Mouse (Mus musculus) v-Abl transformed pro-B cells (cell line): ENCODE results near the gene Chad.

Experiments
- in situ Hi-C, 2 experiments: fragments of 400-800 bp; cut with MboI; formaldehyde crosslinking; loops; one replicate each; pipeline ENCODE4 v1.15.1; 2025; ENCODE audit not compliant: unreplicated experiment in 2 of 2

The Chad gene

GRCm38 (mm10) chr11:94563821-94564220, 1.0 kb upstream of the Chad start:
- in situ Hi-C loops = no loop called here

DNA sequence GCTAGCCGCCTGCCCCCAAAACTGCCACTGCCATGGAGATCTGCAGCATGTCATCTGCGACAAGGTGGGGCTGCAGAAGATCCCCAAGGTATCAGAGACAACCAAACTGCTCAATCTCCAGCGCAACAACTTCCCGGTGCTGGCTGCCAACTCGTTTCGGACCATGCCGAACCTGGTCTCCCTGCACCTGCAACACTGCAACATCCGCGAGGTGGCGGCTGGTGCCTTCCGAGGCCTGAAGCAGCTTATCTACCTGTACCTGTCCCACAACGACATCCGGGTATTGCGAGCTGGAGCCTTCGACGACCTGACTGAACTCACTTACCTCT, 268 bp downstream of the Chad start:
- in situ Hi-C loops = no loop called here

DNA sequence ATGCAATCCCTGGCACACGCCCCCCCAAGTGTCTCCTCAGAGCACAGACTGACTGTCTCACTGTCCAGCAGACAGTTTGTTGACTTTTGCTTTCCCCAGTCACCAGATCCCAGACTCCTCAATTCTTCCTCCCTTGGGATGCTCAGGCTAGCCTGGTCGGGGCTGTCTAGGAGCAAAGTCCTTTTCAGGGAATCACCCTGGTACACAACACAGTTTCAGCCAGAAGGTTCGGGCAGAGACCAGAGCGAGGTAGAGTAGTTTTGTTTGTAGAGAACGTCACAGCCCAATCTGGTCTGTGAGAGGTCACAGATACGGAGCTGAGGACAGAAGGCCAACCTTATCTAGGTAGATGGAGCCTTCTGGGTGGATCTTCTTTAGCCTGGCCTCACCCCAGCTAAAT, 1.7 kb downstream of the Chad start:
- in situ Hi-C loops = no loop called here

DNA sequence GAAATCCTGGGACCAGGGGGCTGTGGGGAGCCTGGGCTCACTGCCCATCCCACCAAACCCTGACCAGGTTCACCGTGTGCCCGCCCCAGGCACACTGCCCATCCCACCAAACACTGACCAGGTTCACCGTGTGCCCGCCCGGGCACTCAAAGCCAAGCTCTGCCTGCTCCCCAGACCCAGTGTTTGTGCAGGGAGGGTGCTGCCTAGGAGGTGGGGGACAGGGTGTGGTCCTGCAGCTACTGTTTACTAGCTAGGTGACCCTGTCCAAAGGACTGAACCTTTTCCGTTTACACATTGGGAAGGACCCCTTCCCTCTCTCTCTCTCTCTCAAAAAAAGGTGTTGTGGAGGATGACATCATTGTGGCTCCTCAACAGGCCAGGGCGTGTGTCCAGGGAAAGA, 2.5 kb downstream of the Chad start:
- in situ Hi-C loops = no loop called here

DNA sequence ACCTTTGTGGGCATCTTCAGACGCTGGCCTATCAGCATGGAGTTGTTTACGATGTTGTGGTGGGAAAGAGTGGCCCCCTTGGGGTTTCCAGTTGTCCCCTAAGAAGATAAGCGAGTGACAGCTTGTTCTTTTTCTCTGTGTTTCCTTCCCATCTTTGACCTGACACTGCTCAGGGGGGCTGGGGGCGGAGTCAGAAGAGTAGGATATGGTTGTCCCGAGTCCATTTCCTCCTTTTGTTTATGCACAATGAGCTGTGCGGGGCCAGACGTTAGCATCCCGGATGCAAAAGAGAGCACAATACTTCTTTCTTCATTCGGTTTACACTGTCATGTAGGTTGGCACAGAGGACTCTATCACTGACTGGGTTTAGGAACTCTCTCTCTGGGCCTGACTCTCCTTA, 5.8 kb downstream of the Chad start:
- in situ Hi-C loops = no loop called here

DNA sequence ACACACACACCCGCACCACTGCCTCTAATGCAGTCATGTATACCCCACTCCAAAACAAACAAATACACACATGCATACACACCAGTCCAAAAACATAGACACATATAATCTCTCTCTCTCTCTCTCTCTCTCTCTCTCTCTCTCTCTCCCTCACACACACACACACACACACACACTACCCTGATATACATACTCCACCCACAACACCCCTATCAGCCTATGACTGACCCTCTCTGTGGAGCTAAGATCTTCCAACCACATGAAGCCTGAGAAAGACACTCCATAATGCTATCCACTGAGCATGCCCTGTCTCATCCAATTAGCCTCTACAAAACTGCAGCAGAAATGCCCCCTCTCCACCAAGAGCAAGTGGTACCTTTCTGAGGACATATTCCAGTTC, 7.0 kb downstream of the Chad start:
- in situ Hi-C loops = no loop called here

DNA sequence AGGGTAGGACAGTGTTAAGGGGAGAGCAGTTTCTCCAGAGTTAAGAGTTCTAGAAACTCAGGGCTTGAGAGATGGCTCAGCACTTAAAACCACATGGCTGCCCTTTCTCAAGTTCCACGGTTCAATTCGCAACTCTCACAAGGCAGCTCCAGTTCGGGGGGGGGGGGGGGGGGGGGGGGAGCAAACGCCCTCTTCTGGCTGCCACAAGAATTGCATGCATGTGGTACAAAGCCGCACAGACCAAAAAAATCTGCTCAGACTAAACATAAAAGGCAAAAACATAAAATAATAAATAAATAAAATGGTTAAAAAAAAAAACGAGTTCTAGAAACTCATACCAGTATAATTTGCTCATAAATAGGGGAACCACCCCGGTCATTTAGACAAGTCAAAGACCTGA, 9.7 kb downstream of the Chad start:
- in situ Hi-C loops = no loop called here

GRCm38 (mm10) chr11:94575036-94575435, 10.2 kb downstream of the Chad start:
- in situ Hi-C loops = no loop called here

GRCm38 (mm10) chr11:94576361-94576760, 11.5 kb downstream of the Chad start:
- in situ Hi-C loops = no loop called here

DNA sequence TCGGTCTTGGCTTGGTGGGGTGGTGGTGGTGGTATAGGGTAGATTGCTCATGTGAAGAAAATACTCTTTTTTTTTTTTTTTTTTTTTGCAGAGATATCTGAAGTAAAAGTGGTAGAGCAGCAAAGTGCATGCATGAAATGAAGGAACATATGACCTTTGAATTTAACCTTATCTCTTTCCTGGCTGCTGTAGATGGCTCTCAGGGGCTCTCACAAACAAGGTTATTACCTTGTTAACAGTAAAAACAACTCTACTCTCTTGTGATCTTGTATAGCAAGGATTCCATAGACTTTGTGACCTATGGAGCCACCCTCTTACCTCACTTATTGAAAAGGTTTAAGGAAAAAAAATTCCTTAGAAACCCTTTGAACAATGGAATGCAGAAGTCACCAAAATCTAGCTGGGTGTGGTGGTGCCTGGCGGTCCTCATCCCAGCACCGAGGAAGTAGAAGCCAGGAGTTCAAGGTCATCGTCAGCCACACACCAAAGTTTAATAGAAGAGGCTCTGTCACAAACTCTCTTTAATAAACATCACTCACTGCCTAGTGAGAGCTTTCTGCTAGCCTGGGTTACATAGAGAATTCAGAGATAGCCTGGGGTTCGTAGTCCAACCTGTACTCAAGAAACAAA, 15.4 kb downstream of the Chad start:
- in situ Hi-C loops = no loop called here

GRCm38 (mm10) chr11:94585091-94585490, 20.2 kb downstream of the Chad start:
- in situ Hi-C loops = loop anchor here in 1 of 2 experiments (5.0 kb wide), 1 partner anchor 37 kb away; no protein-coding TSS in a partner anchor

DNA sequence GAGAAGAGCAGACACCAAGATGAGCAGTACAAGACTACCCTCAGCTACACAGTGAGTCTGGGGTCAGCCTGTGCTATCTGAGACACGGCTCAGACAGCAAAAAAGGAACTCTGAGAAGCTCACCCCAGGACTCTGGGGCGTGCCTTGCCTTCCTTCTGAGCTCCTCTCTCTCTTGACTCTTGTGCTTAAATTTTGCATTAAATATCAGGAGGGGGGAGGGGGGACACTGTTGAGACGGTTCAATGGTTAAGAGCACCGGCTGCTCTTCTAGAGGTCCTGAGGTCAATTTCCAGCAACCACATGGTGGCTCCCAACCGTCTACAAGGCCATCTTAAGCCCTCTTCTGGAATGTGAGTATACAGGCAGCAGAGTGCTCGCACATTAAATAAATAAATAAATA, 22.7 kb downstream of the Chad start:
- in situ Hi-C loops = loop anchor here in 1 of 2 experiments (5.0 kb wide), 1 partner anchor 35 kb away; no protein-coding TSS in a partner anchor

- in situ Hi-C loops = no loop called here
Observed at GRCm38 (mm10) chr11:94596311-94596852, 31.5 kb downstream of the Chad start.

- in situ Hi-C loops = no loop called here
Observed at GRCm38 (mm10) chr11:94597319-94597718, 32.5 kb downstream of the Chad start.

- in situ Hi-C loops = no loop called here
Observed at GRCm38 (mm10) chr11:94598437-94599120, 33.7 kb downstream of the Chad start.

DNA sequence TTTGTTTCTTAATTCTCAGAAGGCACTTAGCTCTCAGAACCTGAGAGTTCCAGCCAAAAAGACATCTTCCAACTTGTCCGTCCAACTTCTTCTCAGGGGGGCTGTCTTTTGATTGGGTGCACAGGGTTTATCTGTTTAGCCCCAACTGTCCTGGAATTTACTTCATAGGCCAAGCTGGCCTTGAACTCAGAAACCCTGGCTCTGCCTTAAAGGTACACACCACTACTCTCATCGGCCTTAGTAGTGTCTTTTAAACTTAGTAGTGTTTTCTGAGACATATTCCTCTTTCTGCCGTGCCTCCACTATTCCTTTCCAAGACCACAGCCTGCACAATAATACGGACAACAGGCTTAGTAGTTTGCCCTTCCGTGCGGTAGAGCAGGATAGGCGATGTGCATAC, 35.6 kb downstream of the Chad start:
- in situ Hi-C loops = no loop called here

- in situ Hi-C loops = no loop called here
Observed at GRCm38 (mm10) chr11:94601321-94602281, 36.8 kb downstream of the Chad start, which contains the start of gene Acsf2. TSS of gene Acsf2 (minus strand) at chr11:94601871.

GRCm38 (mm10) chr11:94602356-94602955, 37.6 kb downstream of the Chad start:
- in situ Hi-C loops = no loop called here

DNA sequence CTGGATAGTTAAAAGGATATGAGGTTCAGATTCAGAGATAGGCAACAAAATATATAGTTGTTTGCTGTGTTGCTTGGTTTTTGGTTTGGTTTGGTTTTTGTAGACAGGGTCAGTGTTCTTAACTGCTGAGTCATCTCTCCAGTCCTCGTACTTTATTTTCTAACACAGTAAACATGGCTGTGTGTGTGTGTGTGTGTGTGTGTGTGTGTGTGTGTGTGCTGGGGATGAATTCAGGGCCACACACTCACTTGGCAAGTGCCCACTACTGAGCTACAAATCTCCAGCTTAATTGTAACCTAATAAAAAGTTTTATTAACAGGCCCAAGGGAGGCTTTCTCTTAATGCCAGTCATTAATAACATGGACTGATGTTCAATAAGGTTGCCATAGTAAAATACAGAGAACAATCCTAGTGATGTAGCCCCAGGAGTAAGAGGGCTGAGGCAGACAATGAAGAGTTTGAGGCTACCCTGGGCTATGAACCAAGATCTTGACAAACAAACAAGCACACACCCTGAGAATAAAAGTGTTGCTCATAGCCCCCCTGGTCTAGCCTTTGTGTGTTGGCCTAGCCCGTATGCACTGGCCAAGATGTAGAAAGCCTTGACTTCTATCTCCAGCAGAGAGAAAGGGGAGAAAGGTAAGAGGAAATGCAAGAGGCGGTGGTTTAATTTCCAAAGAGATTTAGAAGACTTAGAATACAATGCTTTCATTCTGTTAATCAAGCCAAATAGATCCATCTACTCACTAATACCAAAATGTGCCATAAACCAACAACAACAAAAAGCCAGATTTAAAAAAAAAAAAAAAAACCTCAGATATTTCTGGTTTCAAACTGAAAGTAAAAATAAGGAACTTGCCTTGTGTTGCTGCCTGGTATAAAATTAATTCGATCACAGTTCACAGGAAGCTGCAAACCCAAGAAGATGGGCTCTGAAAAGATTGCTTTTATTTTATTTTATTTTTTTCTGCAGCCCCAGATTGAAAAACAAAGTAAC, 46.2 kb downstream of the Chad start:
- in situ Hi-C loops = no loop called here
